Comparison of ENCODE assay signal across 20 mouse cellular contexts in genomic region chr9:91348746-91349145, GRCm38 (mm10). TPM values are rescaled to one million over a fixed set of nuclear protein-coding genes. Genes with fewer than 3 reads are reported as not detected.
DNase-seq lines count a peak whose midpoint lies in the region; ATAC-seq and TF ChIP-seq lines count a peak whose summit lies in the region.
"Had no signal": no experiment of that assay in that cellular context is flagged by ENCODE, and none has a peak within 500 bp of the region (broad histone marks: within the 10 kb centered on the region; RNA-seq: fewer than 3 reads in every experiment).

No protein-coding gene starts in this region.

- DNase-seq in forebrain, embryonic 11.5 days (ENCODE audit: low spot score), result no peak
- DNase-seq in midbrain, embryonic 10.5 days (ENCODE audit: low spot score), result no peak
- DNase-seq in brain, embryonic 14.5 days (ENCODE audit: low read depth), result peak; percentile 20
- DNase-seq in urinary bladder, postnatal 10 days (ENCODE audit: low spot score), result no peak
- DNase-seq: adrenal gland, postnatal 14 days; gastrocnemius, adult 2 months; gastrocnemius, postnatal 25 days had no signal

- no peak overlapping the region for H3K27ac ChIP-seq in forebrain, embryonic 11.5 days (ENCODE audit: low read depth, low read length)
- H3K27ac ChIP-seq in forebrain, embryonic 15.5 days (replicated peaks), result no peak overlapping the region
- H3K27ac ChIP-seq in hindbrain, embryonic 15.5 days (replicated peaks), result no peak overlapping the region
- no peak overlapping the region for H3K27ac ChIP-seq in hindbrain, embryonic 12.5 days
- H3K27ac ChIP-seq in midbrain, embryonic 13.5 days, result no peak overlapping the region
- H3K27ac ChIP-seq in midbrain, embryonic 10.5 days (replicated peaks), result no peak overlapping the region
- H3K27ac ChIP-seq: embryonic facial prominence, embryonic 15.5 days; gastrocnemius, adult 2 months had no signal

- no peaks in the 10 kb centered on the region for H3K9me3 ChIP-seq in forebrain, embryonic 11.5 days (ENCODE audit: control insufficient read depth, low read length)
- no peaks in the 10 kb centered on the region for H3K9me3 ChIP-seq in forebrain, embryonic 15.5 days
- no peaks in the 10 kb centered on the region for H3K9me3 ChIP-seq in hindbrain, embryonic 15.5 days
- H3K9me3 ChIP-seq in hindbrain, embryonic 12.5 days (replicated peaks), result no peaks in the 10 kb centered on the region
- no peaks in the 10 kb centered on the region for H3K9me3 ChIP-seq in midbrain, embryonic 13.5 days
- no peaks in the 10 kb centered on the region for H3K9me3 ChIP-seq in midbrain, embryonic 10.5 days (replicated peaks)
- H3K9me3 ChIP-seq: embryonic facial prominence, embryonic 15.5 days; heart, embryonic 12.5 days had no signal

- H3K36me3 ChIP-seq in forebrain, embryonic 11.5 days (ENCODE audit: control insufficient read depth, insufficient read depth, low read length), result no peaks in the 10 kb centered on the region
- H3K36me3 ChIP-seq in forebrain, embryonic 15.5 days, result no peaks in the 10 kb centered on the region
- no peaks in the 10 kb centered on the region for H3K36me3 ChIP-seq in hindbrain, embryonic 15.5 days
- no peaks in the 10 kb centered on the region for H3K36me3 ChIP-seq in hindbrain, embryonic 12.5 days
- H3K36me3 ChIP-seq in midbrain, embryonic 13.5 days, result no peaks in the 10 kb centered on the region
- H3K36me3 ChIP-seq in midbrain, embryonic 10.5 days, result no peaks in the 10 kb centered on the region
- H3K36me3 ChIP-seq: embryonic facial prominence, embryonic 15.5 days; heart, embryonic 12.5 days had no signal

- no peak overlapping the region for H3K9ac ChIP-seq in forebrain, embryonic 11.5 days (ENCODE audit: low read length)
- no peak overlapping the region for H3K9ac ChIP-seq in forebrain, embryonic 15.5 days (replicated peaks)
- no peak overlapping the region for H3K9ac ChIP-seq in hindbrain, embryonic 15.5 days
- H3K9ac ChIP-seq in hindbrain, embryonic 12.5 days, result no peak overlapping the region
- no peak overlapping the region for H3K9ac ChIP-seq in midbrain, embryonic 13.5 days (replicated peaks)
- H3K9ac ChIP-seq: embryonic facial prominence, embryonic 15.5 days; heart, embryonic 12.5 days had no signal

- H3K4me3 ChIP-seq in forebrain, embryonic 11.5 days (ENCODE audit: low read depth, low read length), result 0 out of 2 replicates have a peak overlapping the region, but pooled peaks have one; percentile 15
- no peak overlapping the region for H3K4me3 ChIP-seq in forebrain, embryonic 15.5 days
- H3K4me3 ChIP-seq in hindbrain, embryonic 15.5 days, result no peak overlapping the region
- H3K4me3 ChIP-seq in hindbrain, embryonic 12.5 days, result no peak overlapping the region
- H3K4me3 ChIP-seq in midbrain, embryonic 13.5 days (replicated peaks), result peak overlapping the region; percentile 16
- H3K4me3 ChIP-seq in midbrain, embryonic 10.5 days, result no peak overlapping the region
- H3K4me3 ChIP-seq: embryonic facial prominence, embryonic 15.5 days; erythroblast, embryonic 14.5 days; gastrocnemius, adult 2 months; heart, embryonic 12.5 days had no signal

- 0 out of 2 replicates have a peak overlapping the region, but pooled peaks have one; percentile 24 for H3K4me2 ChIP-seq in forebrain, embryonic 11.5 days (ENCODE audit: low read depth, low read length, severe bottlenecking)
- no peak overlapping the region for H3K4me2 ChIP-seq in forebrain, embryonic 15.5 days (replicated peaks)
- H3K4me2 ChIP-seq in hindbrain, embryonic 15.5 days, result peak overlapping the region; percentile 26; the same call in 1 of the 2 replicates
- no peak overlapping the region for H3K4me2 ChIP-seq in hindbrain, embryonic 12.5 days (replicated peaks)
- 0 out of 2 replicates have a peak overlapping the region, but pooled peaks have one; percentile 26 for H3K4me2 ChIP-seq in midbrain, embryonic 13.5 days (replicated peaks)
- H3K4me2 ChIP-seq: embryonic facial prominence, embryonic 15.5 days; heart, embryonic 12.5 days had no signal

- TF ChIP-seq POLR2A in brain, embryonic 14.5 days (IDR thresholded peaks at IDR 0.05; ENCODE audit: borderline replicate concordance, extremely low read depth, insufficient read depth, insufficient read length, poor library complexity, severe bottlenecking), result no peak

- TF ChIP-seq CTCF in brain, embryonic 14.5 days (IDR thresholded peaks at IDR 0.05; ENCODE audit: borderline replicate concordance, extremely low read depth, insufficient read depth, insufficient read length), result no peak

- ATAC-seq in forebrain, embryonic 11.5 days (replicated peaks; ENCODE audit: low FRiP score), result no peak
- no peak for ATAC-seq in forebrain, embryonic 15.5 days (replicated peaks)
- no peak for ATAC-seq in hindbrain, embryonic 15.5 days (ENCODE audit: low FRiP score, low read depth)
- no peak for ATAC-seq in hindbrain, embryonic 12.5 days (ENCODE audit: low FRiP score)
- no peak for ATAC-seq in midbrain, embryonic 13.5 days
- ATAC-seq: activated CD4-positive, CD25-positive, alpha-beta regulatory T cell, adult 4 months; inflammation-experienced regulatory T-cells, adult 6 months; intestine, postnatal 0 days; Patski had no signal

- 31% methylated on average over 1 of the region's 1 CpGs for WGBS in forebrain, embryonic 11.5 days
- WGBS in forebrain, embryonic 15.5 days, result 52% methylated on average over 1 of the region's 1 CpGs
- 53% methylated on average over 1 of the region's 1 CpGs for WGBS in hindbrain, embryonic 15.5 days
- WGBS in hindbrain, embryonic 12.5 days, result 47% methylated on average over 1 of the region's 1 CpGs
- WGBS in midbrain, embryonic 13.5 days, result 53% methylated on average over 1 of the region's 1 CpGs
- WGBS in midbrain, embryonic 10.5 days, result 34% methylated on average over 1 of the region's 1 CpGs

- peaks cover 5% of the 10 kb centered on the region; the same call in 1 of the 2 replicates for H3K4me1 ChIP-seq in forebrain, embryonic 11.5 days (replicated peaks; ENCODE audit: control insufficient read depth, insufficient read depth, low read length)
- no peaks in the 10 kb centered on the region for H3K4me1 ChIP-seq in forebrain, embryonic 15.5 days
- no peaks in the 10 kb centered on the region for H3K4me1 ChIP-seq in hindbrain, embryonic 15.5 days (replicated peaks)
- H3K4me1 ChIP-seq in hindbrain, embryonic 12.5 days, result 0 out of 2 replicates have a peak, but pooled peaks cover 5% of the 10 kb centered on the region
- H3K4me1 ChIP-seq in midbrain, embryonic 13.5 days (replicated peaks), result peaks cover 16% of the 10 kb centered on the region; the same call in 1 of the 2 replicates
- peaks cover 30% of the 10 kb centered on the region for H3K4me1 ChIP-seq in midbrain, embryonic 10.5 days
- H3K4me1 ChIP-seq: embryonic facial prominence, embryonic 15.5 days; heart, embryonic 12.5 days had no signal

- peaks cover 13% of the 10 kb centered on the region for H3K27me3 ChIP-seq in forebrain, embryonic 11.5 days (ENCODE audit: control insufficient read depth, insufficient read depth, low read length)
- H3K27me3 ChIP-seq in forebrain, embryonic 15.5 days, result peaks cover 40% of the 10 kb centered on the region
- H3K27me3 ChIP-seq in hindbrain, embryonic 15.5 days, result peaks cover 27% of the 10 kb centered on the region
- peaks cover 41% of the 10 kb centered on the region for H3K27me3 ChIP-seq in hindbrain, embryonic 12.5 days
- peaks cover 50% of the 10 kb centered on the region for H3K27me3 ChIP-seq in midbrain, embryonic 13.5 days
- peaks cover 92% of the 10 kb centered on the region for H3K27me3 ChIP-seq in midbrain, embryonic 10.5 days (ENCODE audit: low read depth, poor library complexity, severe bottlenecking)
- H3K27me3 ChIP-seq: CH12.LX had no signal

RNA-seq across cellular contexts. Expression of gene Zic4, which starts 13.5 kb away (rescaled TPM):
- polyA plus RNA-seq in forebrain, embryonic 11.5 days (2014; fragmentation: Nextera tagmentation; extraction: Ambion mirVana), result 58.8 and 59.5 TPM in 2 replicates
- 46.2 and 55.0 TPM in 2 replicates for polyA plus RNA-seq in forebrain, embryonic 15.5 days (2015; fragmentation: Nextera tagmentation; extraction: Ambion mirVana)
- 52.6 and 61.6 TPM in 2 replicates for polyA plus RNA-seq in hindbrain, embryonic 15.5 days (2015; fragmentation: Nextera tagmentation; extraction: Ambion mirVana)
- 54.0 and 55.0 TPM in 2 replicates for polyA plus RNA-seq in hindbrain, embryonic 12.5 days (2016; fragmentation: Nextera tagmentation; extraction: Ambion mirVana)
- 53.2 and 56.6 TPM in 2 replicates for polyA plus RNA-seq in midbrain, embryonic 13.5 days (2015; fragmentation: Nextera tagmentation; extraction: Ambion mirVana)
- polyA plus RNA-seq in midbrain, embryonic 10.5 days (2016; fragmentation: Nextera tagmentation; extraction: Ambion mirVana), result 25.1 and 33.5 TPM in 2 replicates
- polyA plus RNA-seq in brain, embryonic 14.5 days (2012; rRNA removed), result 89.6 and 91.1 TPM in 2 replicates
- polyA plus RNA-seq: activated CD4-positive, CD25-positive, alpha-beta regulatory T cell, adult 4 months; heart, embryonic 16.5 days; inflammation-experienced regulatory T-cells, adult 6 months; intestine, postnatal 0 days; Patski had no signal

RNA-seq across cellular contexts. Expression of gene Zic1, which starts 16.9 kb away (rescaled TPM):
- polyA plus RNA-seq in forebrain, embryonic 11.5 days (2014; fragmentation: Nextera tagmentation; extraction: Ambion mirVana), result 14.7 and 15.7 TPM in 2 replicates
- polyA plus RNA-seq in forebrain, embryonic 15.5 days (2015; fragmentation: Nextera tagmentation; extraction: Ambion mirVana), result 9.6 and 9.8 TPM in 2 replicates
- 13.5 and 14.8 TPM in 2 replicates for polyA plus RNA-seq in hindbrain, embryonic 15.5 days (2015; fragmentation: Nextera tagmentation; extraction: Ambion mirVana)
- polyA plus RNA-seq in hindbrain, embryonic 12.5 days (2016; fragmentation: Nextera tagmentation; extraction: Ambion mirVana), result 17.0 and 17.9 TPM in 2 replicates
- polyA plus RNA-seq in midbrain, embryonic 13.5 days (2015; fragmentation: Nextera tagmentation; extraction: Ambion mirVana), result 14.8 and 16.4 TPM in 2 replicates
- polyA plus RNA-seq in midbrain, embryonic 10.5 days (2016; fragmentation: Nextera tagmentation; extraction: Ambion mirVana), result 6.5 and 6.6 TPM in 2 replicates
- 576 and 642 TPM in 2 replicates for polyA plus RNA-seq in brain, embryonic 14.5 days (2012; rRNA removed)
- polyA plus RNA-seq: activated CD4-positive, CD25-positive, alpha-beta regulatory T cell, adult 4 months; erythroblast, embryonic 14.5 days; inflammation-experienced regulatory T-cells, adult 6 months; intestine, postnatal 0 days; Patski had no signal

Comparison
In these comparisons a context has a peak if more than half of its experiments do, and no peak if none do; other contexts are left out.
1. H3K4me2 ChIP-seq: peak in forebrain, embryonic 11.5 days (single experiment), hindbrain, embryonic 15.5 days (single experiment) and midbrain, embryonic 13.5 days (single experiment); none in forebrain, embryonic 15.5 days (single experiment) and hindbrain, embryonic 12.5 days (single experiment).
2. H3K4me3 ChIP-seq: peak in forebrain, embryonic 11.5 days (single experiment) and midbrain, embryonic 13.5 days (single experiment); none in forebrain, embryonic 15.5 days (single experiment), hindbrain, embryonic 15.5 days (single experiment), hindbrain, embryonic 12.5 days (single experiment) and midbrain, embryonic 10.5 days (single experiment).
3. RNA of gene Zic1, which starts 16.9 kb away (polyA plus RNA-seq): 576 to 642 TPM in brain, embryonic 14.5 days; 17.0 to 17.9 TPM in hindbrain, embryonic 12.5 days, 14.8 to 16.4 TPM in midbrain, embryonic 13.5 days, 13.5 to 14.8 TPM in hindbrain, embryonic 15.5 days, 14.7 to 15.7 TPM in forebrain, embryonic 11.5 days, 9.6 to 9.8 TPM in forebrain, embryonic 15.5 days and 6.5 to 6.6 TPM in midbrain, embryonic 10.5 days; every median in the first group is over 10 times any median in the second.